Mouse (Mus musculus): ENCODE results near the gene Setd7.

Gene Setd7

DNA sequence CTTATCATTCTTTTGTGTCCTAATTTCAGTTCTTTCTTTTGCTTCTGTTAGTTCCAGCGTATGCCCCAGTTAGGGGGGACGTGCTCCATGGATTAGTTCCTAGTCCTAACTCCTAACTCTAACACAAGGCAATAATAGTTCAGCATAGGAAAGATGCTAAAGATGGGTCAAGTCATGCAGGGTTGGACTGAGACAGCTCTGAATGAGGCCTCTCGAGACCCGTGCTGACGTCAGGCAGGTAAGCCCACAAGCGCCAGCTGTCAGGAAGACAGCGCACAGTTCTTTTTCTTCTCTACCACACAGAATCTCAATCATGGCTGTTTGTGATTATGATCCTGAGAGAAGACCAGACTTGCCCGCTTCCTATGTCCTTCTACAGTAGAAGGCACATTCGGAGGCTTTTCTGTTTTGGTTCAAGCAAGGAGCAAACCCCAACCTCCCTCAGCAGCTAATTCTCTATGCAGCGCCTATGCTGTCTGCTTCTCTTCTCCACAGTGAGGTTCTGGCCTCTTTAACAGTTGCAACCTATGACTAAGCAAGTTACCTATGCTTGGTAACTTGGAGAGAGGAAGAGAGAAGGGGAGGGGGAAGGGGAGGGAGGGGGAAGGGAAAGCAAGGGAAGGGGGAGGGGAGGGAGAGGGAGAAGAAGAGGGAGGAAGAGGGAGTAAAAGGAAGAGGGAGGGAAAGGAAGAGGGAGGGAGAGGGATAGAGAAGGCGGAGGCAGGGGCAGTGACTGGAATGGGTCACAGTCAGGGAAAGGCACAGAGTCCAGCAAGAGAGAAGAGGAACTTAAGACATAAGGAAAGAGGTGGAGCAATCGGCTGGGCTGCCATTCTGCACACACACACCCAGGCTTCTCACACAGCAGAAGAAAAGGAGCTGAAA is 42.6 kb downstream of the Setd7 start:
- CTCF ChIA-PET: no interaction called here

DNA sequence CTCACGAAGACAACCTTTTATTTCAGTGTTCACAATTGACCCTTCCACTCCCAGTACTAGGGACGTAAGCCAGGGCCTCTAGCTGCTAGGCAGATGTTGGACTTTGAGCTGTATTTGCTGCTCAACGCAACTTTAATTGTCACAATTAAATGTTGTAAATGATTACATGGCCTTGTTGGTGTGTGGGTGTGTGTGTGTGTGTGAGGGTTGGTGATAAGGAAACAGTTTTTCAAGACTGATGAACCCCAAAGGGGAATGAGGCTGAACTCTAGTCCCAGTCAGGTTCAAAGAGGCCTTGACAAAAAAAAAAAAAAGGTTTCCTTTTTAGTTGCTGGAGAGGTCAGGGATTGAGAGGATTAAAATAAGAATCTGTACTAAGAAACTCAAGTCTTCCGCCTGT is 43.2 kb downstream of the Setd7 start:
- CTCF ChIA-PET: interaction anchor here (0.7 kb wide), 1 partner anchor 150 kb away, joined by 9 read pairs; no protein-coding TSS in a partner anchor

DNA sequence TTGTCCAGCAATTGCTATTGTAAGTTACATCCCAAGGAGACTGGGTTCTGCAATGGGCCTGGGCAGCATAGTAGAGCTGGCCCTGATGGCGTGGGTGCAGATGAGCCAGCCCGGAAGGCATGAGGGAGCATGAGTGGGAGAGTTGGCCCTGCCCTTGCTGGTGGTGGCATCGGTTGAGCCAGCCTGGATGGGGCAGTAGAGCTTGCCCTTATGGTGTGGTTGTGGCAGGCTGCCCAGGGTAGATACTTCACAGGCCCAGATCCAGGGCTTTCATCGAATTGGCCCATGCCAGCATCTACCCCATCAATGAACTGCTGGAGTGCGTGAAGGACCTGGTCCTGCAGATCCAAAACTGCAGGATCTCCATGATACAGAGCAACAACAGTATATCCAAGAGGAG is 48.7 kb downstream of the Setd7 start:
- CTCF ChIA-PET: interaction anchor here (0.7 kb wide), 1 partner anchor 32 kb away, joined by 3 read pairs; no protein-coding TSS in a partner anchor

DNA sequence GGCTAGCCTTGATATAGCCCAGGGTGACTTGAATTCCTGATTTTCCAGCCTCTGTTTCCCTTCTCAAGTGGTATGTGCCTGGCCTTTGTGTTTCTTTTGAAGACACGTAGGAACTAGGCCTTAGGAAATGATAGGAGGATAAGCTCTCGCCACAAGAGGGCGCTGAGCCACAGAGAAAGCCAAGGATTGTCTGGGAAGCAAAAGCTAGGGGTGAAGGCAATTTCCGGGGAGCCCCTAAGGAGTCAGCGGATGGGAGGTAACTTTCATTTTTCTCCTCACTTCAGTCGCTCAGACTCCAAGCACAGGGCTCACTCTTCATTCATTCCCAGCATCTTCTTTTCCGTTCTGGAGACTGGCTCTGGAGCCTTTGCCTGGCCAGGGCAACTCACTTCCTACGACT is 49.8 kb downstream of the Setd7 start:
- CTCF ChIA-PET: no interaction called here

DNA sequence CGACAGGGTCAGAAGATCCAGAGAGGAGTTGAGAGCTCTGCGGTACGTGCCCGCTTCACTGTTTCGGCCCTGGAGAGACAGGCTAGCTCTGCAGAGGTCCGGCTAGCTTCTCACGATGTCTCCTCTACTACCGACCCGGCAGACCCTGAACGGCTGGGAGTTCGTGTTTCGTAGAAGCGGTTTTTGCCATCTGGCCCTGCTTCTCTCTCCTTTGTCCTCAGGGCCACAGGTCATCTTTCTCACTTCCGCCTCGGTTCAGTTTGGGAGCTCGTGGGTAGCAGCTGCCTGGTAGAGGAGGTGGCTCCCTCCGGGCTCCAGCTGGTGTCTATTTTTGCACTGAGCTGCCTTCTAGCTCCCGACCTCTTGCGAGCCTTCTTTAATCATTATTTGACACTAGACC is 55.2 kb downstream of the Setd7 start:
- CTCF ChIA-PET: interaction anchor here (0.9 kb wide), 1 partner anchor 781 kb away, joined by 3 read pairs; no protein-coding TSS in a partner anchor

DNA sequence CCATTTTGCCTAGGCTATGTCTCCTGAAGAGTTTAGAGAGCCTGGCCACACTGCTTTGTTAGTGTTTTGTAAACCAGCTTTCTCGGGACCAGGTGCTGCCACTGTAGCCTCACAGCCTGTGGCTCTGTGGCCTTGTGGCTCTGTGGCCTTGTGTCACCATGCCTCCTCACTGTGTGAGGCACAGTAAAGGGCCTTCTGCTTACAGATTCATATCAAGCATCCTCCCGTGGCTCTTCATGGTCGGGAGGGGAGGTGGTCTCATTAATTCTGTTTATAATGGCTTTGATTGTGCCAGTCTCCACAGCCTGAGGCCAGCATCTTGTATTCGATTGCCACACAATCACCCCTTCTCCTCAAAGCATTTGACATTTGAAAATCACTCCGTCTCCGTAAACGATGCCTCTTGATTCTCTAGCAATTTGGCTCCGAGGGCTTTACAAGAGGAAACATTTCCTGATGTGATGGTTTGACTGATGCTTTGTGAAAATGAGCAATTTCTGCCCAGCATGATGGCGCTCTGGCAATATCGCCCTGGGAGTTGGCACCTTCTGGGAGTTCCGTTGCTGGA is 56.2 kb downstream of the Setd7 start:
- CTCF ChIA-PET: interaction anchor here (0.9 kb wide), 1 partner anchor 782 kb away, joined by 3 read pairs; no protein-coding TSS in a partner anchor

DNA sequence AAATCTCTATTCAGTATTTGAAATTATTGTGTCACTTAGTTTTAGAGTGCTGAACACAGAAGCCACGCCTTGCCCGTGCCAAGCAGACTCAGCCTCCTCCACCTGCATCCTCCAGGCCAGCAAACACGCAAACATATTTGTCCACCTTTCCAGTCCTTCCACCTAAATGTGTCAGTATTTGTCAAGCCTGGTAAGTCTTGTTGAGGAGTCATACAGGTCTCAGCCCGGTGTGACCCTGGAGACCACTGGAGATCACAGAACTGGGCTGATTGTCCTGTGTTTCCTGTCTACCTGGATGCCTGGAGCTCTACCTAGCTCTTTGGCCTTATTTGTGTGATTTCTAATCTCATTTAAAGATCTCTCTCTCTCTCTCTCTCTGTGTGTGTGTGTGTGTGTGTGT is 60.8 kb downstream of the Setd7 start:
- CTCF ChIA-PET: no interaction called here

DNA sequence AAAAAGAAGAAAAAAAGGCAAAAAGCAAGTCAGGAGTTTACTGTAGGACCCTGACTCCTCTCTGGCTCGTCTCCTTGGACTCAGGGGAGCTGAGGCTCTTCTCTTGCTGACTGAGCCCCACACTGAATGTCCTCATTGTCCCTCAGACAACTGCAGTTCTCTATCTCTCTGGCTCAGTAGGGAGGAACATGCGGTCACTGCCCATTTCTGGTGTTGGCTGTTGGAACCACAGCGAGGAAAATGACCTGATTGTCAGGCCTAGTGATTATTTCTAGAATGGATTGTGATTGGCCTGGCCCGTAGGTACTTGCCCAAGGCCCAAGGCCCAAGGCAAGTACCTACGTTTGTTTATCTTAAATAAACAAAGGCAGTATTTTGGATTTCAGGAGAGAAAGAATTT is 62.0 kb downstream of the Setd7 start:
- CTCF ChIA-PET: no interaction called here

DNA sequence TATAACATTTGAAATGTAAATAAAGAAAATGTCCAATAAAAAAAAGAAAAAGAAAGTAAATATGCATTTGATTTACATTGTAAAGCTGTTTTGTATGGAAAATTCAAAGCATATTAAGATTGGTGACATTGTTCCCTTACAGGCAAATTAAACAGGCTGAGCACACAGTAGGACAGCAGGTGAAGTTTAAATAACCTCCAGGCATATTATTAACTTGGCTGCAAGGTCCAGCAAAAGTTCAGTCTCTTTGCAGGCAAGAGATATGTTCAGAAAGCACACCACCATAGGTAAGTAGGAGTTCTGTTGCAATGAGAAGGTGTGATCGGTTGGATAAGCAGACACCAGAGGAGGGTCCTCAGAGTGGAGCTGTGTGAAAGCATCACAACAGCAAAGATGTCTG is 62.7 kb downstream of the Setd7 start:
- CTCF ChIA-PET: no interaction called here

DNA sequence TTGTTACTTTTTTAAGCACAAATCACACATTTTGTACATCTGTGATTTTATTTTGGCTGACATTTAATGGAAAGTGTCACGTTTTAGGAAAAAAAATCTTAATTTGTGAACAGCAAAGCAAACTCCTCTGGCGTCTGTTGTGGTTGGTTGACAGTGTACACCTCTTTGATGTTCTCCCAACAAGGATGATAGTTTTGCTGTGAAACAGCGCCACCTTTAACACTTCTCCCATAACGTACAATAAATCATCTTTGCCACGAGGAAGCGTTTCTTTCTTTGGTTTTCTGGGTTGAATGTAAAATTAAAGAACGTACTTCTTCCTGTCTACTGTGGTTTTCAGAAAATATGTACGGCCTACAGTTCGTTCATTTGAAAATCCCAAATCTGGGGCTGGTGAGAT is 65.0 kb downstream of the Setd7 start:
- CTCF ChIA-PET: interaction anchor here (0.9 kb wide), 1 partner anchor 147 kb away, joined by 5 read pairs; no protein-coding TSS in a partner anchor

DNA sequence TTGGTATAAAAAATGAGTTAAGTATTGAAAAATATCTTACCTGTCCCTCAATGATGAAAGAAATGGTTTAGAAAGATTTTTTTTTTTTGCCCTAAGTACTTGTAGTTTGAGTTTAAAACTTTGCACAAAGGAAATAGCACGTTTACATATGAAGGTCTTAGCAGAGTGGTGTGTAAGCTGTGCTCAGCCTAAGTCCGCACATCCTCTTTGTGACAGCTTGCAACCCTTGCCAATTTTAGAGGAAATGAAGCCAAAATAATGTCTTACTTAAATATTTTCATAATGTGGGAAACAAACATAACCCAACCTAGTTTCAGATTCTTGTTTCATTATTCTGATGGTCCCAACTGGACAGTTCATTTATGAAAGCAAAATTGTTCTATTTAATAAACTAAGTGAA is 66.2 kb downstream of the Setd7 start:
- CTCF ChIA-PET: no interaction called here

DNA sequence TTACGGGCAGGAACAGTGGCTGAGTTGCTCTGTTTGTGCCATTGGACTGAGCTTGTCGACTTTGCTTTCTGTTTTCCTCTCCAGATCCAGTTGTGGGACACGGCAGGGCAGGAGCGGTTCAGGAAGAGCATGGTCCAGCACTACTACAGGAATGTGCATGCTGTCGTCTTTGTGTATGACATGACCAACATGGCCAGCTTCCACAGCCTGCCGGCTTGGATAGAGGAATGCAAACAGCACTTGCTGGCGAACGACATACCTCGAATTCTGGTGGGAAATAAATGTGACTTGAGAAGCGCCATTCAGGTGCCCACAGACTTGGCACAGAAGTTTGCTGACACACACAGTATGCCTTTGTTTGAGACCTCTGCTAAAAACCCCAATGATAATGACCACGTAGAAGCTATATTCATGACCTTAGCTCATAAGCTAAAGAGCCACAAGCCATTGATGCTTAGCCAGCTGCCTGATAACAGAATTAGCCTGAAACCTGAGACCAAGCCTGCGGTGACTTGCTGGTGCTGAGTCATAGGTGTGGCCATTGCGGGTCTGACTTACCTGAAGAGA is 67.3 kb downstream of the Setd7 start:
- CTCF ChIA-PET: no interaction called here

DNA sequence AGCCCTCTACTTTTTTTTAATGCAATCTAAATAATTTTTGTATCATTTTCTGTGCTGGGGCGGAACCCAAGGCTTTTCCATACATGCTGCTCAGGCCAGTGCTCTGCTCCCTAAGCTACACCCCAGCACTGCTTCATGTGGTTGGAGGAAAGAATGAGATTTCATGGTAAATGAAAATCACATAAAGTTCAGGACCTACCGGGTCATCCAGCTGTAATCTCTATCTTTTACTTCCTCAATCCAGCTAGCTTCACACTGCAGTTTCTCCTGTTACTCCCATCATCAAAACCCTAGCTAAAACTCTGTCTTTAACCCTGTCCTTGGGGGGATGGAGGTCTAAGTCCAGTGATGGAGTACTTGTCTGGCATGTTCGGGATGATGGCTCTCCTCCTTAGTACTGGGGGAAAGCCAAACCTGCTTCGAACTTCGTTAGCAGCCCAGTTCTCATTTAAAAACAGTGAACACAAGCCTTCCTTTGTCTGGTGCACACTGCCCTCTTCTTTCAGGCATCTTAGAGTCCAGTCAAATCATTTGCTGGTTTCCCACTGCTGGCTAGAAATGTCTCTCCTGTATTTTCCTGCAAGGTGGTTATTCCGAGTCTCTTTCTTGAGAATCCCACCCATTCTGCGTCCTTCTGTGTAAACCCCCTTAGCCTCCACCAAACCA is 70.5 kb downstream of the Setd7 start:
- CTCF ChIA-PET: no interaction called here

DNA sequence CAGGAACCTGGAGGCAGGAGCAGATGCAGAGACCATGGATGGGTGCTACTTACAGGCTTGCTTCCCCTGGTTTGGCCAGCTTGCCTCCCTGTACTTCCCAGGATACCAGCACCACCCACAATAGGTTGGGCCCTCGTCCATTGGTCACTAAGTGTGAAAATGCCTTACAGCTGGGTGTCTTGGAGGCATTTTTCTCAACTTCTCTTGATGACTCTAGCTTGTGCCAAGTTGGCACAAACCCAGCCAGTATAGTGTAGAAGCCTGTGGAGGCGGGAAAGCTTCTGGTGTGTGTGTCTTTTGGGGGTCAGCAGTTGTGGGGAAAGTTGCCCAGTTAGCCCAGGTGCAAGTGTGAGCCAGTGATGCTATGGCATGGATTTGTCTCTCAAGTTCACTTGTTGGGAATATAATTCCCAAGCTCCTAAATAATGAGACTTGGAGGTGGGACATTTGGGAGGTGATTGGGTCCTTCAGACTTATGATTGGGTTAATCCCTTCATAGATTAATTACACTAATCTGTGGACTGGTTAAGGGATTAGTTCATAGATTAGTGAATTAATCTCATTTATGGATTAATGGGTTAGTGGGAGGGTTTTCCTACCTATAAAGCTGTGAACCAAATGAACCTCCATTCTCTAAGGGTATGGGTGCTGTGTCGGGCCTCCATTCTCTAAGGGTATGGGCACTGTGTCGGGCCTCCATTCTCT is 74.0 kb downstream of the Setd7 start:
- CTCF ChIA-PET: no interaction called here

DNA sequence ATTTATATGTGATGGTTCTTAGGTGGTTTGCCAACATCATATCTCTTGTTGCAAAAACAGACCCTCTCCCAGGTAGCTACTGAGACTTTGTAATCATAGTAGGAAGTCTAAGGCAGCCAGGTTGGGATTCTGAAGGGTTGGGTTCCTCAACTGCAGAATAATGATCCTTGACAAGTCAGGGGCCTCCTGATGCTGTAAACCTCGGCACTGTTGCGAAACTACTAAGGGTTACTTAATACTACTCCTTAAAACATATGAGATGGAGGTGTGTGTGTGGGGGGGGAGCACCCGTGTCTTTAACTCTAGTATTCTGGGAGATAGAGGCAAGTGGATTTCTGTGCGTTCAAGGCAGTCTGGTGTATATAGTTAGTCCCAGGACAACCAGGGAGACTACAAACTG is 75.3 kb downstream of the Setd7 start:
- CTCF ChIA-PET: no interaction called here

DNA sequence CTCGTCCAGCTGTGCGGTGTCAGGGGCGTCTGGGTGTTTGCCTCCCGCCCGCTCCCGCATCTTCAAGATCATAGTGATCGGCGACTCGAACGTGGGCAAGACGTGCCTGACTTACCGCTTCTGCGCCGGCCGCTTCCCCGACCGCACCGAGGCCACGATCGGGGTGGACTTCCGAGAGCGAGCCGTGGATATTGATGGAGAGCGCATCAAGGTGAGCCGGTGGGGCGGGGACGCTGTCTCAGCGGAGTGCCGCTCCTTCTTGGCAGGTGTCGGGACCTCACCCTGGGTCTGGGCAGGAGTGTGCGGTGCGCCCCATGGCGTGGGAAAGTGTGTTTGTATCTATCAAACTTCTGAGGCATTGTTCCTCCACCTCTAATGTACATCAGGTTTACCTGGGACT is 76.3 kb downstream of the Setd7 start:
- CTCF ChIA-PET: no interaction called here

DNA sequence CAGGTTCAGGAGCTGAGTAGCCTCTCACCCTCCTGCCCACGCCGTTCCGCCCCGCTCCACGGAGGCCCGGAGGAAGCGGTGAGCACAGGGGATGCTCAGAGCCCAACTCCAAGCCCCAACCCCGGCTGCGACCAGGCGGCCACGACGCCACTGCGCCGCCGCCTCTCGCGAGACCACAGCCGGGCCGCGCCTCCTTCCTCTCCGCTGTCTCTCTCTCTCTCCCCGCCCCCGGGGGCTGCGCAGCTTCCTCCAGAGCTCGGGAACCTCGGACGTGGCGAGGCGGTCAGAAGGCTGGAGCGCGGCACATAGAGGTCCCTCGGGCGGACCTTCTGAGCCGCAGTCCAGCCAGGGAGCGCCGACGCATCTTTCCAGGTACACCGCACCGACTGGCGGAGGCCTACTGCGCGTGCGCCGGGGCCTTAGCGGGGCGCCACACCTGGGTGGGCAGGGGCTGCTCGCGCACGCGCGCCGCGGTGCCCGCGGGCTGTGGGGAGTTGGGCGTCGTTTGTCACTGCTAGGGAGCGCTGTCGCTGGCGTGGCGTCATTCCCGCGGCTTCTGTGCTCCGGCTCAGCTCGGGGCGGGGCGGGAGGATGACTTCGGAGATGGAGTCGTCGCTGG is 76.8 kb downstream of the Setd7 start, which contains the start of gene Rab33b:
TSS of gene Rab33b (plus strand) at position 180 of the 619 bp plus-strand sequence.
- CTCF ChIA-PET: no interaction called here

DNA sequence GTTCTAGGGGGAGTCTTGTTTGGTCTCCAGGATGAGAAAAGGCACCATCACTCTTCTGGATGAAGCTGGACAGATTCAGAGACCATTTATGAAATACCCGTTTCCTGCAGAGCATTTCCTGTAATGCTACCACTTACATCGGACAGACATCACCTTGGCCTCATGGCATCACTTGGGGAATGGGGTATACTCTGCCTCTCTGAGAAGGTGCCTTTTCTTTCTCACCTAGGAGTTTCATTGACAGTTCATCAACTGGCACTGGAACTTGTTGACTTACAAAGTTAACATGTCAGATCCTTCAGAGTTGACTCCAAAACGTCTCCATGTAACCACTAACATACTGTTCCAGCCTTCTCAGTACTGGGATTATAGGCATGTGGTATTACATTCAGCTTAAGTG is 77.9 kb downstream of the Setd7 start:
- CTCF ChIA-PET: interaction anchor here (0.7 kb wide), 1 partner anchor 122 kb away, joined by 3 read pairs; no protein-coding TSS in a partner anchor

DNA sequence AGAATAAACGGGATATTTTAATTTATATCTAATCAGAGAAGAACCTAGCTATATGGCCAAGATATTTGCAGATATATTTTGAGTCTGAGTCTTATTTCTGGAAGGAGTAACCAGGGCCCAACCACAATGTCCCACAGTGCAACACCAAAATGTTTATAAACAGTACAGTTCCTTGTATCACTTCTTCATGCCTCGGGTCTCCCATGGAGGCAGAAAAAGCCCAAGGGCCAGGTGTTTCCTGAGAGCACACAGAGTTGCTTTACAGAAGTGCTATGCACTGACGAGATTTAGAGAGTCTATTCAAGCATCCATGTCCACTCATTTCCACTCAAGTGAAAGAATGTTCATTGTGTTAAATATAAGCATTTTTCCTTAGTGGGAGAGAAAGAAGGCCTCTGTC is 78.8 kb downstream of the Setd7 start:
- CTCF ChIA-PET: no interaction called here

DNA sequence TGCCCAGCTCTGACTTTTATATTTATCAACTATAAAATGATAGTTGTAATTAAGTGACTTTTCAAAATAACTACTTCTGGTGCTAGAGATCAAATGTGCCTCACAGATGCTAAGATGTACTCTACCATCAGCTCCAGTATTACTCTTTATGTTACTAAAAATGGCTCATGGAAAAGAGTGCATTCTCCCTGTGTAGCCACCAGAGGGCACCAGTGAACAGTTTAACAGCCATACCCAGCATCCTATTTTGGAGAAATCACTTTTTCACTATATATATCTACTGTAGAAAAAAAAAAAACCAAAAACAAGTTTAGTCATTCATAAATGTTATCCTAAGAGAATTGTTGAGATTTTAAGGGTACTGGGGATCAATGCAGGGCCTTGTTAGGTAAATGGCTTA is 79.6 kb downstream of the Setd7 start:
- CTCF ChIA-PET: interaction anchor here (0.6 to 0.7 kb wide), 4 partner anchors 53 to 502 kb away, joined by 3 to 4 read pairs (median 4); no protein-coding TSS in a partner anchor

DNA sequence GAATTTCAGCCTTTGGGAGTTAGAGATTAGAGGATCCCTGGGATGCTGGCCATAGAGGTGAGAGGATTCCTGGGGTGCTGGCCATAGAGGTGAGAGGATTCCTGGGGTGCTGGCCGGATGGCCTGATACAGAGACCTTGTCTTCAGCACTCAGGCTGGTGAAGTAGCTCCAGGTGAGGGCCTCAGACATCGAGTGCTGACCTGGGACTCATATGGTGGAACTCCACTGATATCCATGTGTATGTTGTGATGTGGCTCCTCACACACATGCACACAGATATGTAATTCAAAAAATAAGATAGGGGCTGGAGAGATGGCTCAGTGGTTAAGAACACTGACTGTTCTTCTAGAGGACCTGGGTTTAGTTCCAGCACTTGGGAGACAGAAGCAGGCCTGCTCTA is 80.8 kb downstream of the Setd7 start:
- CTCF ChIA-PET: interaction anchor here (0.5 to 0.7 kb wide), 3 partner anchors 30 to 167 kb away, joined by 3 to 8 read pairs (median 3); no protein-coding TSS in a partner anchor
